Mouse (Mus musculus) megakaryocyte, embryonic 14.5 days (primary cell): ENCODE data around the gene Exoc2.

Experiments used
- FLI1 ChIP-seq: IDR thresholded peaks from 2 replicates; pipeline ENCODE4 v1.6.1; 2012; ENCODE audit warnings: low read length, inconsistent platforms, mixed read lengths
- GATA1 ChIP-seq: IDR thresholded peaks from 3 replicates; pipeline ENCODE4 v1.6.1; 2012; ENCODE audit warnings: mixed read lengths, low read length, inconsistent platforms, borderline replicate concordance

DNA sequence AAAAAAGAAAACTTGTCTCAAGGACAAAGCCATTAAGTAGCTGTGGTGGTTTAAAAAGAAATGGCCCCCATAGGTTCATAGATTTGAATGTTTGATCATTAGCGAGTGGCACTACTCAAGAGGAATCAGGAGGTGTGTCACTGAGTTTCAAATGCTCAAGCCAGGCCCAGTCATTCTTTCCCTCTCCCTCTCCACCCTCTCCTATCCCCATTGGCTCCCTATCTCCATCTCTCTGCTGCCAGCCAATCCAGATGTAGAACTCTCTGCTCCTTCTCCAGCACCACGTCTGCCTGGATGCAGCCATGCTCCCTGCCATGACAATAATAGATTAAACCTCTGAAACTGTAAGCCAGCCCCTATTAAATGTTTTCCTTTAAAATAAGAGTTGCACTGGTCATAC lies 12.0 kb downstream of the Exoc2 start:
- TF ChIP-seq GATA1 = no peak
- no peak for TF ChIP-seq FLI1
